Mouse (Mus musculus) cerebellum, adult 11-12 months (tissue): ENCODE results near the gene Rora.
"Not testable (repeated sequence)": the region's sequence is repeated elsewhere in the genome, so short reads cannot be mapped to it uniquely, and the experiment has no call there.

Experiments used
- DNase-seq: peaks from one replicate; pipeline ENCODE4 v3.0.0; 2022

Gene Rora

GRCm38 (mm10) chr9:69034301-69034871 lies 380.8 kb downstream of the Rora start:
- DNase-seq: no peak

GRCm38 (mm10) chr9:69035456-69035855 lies 381.9 kb downstream of the Rora start:
- DNase-seq: no peak

GRCm38 (mm10) chr9:69036296-69036695 lies 382.7 kb downstream of the Rora start:
- DNase-seq: no peak

- no peak for DNase-seq
Measured at GRCm38 (mm10) chr9:69043920-69044613, 390.5 kb downstream of the Rora start.

- no peak for DNase-seq
Measured at GRCm38 (mm10) chr9:69044614-69045133, 391.1 kb downstream of the Rora start.

- DNase-seq: no peak
Measured at GRCm38 (mm10) chr9:69045908-69046307, 392.3 kb downstream of the Rora start.

- DNase-seq: no peak
Measured at GRCm38 (mm10) chr9:69050856-69051255, 397.3 kb downstream of the Rora start.

- no peak for DNase-seq
Measured at GRCm38 (mm10) chr9:69051890-69052289, 398.3 kb downstream of the Rora start.

- DNase-seq: peak; percentile 81
Measured at GRCm38 (mm10) chr9:69055302-69055701, 401.7 kb downstream of the Rora start.

- peak; percentile 67 for DNase-seq
Measured at GRCm38 (mm10) chr9:69071203-69071867, 417.7 kb downstream of the Rora start.

- no peak for DNase-seq
Measured at GRCm38 (mm10) chr9:69073271-69073670, 419.7 kb downstream of the Rora start.

GRCm38 (mm10) chr9:69084086-69084719 lies 430.6 kb downstream of the Rora start:
- DNase-seq: no peak

- DNase-seq: no peak
Measured at GRCm38 (mm10) chr9:69084720-69085661, 431.4 kb downstream of the Rora start.

GRCm38 (mm10) chr9:69086844-69087243 lies 433.3 kb downstream of the Rora start:
- no peak for DNase-seq

GRCm38 (mm10) chr9:69087325-69087724 lies 433.7 kb downstream of the Rora start:
- no peak for DNase-seq

- DNase-seq: no peak
Measured at GRCm38 (mm10) chr9:69090749-69091270, 437.2 kb downstream of the Rora start.

- DNase-seq: peak; percentile 97
Measured at GRCm38 (mm10) chr9:69092119-69093013, 438.8 kb downstream of the Rora start.

- not testable (repeated sequence) for DNase-seq
Measured at GRCm38 (mm10) chr9:69100153-69100756, 446.7 kb downstream of the Rora start.

GRCm38 (mm10) chr9:69104321-69104720 lies 450.7 kb downstream of the Rora start:
- no peak for DNase-seq

- no peak for DNase-seq
Measured at GRCm38 (mm10) chr9:69109618-69110300, 456.2 kb downstream of the Rora start.
